Mouse (Mus musculus): Measurements from ENCODE around the gene Apoa2. TPM values are rescaled to one million over a fixed set of nuclear protein-coding genes. Genes with fewer than 3 reads are reported as not detected.

Apoa2 gene
- polyA plus RNA-seq, 1 experiment from 2014 or later, result 55.4 TPM

DNA sequence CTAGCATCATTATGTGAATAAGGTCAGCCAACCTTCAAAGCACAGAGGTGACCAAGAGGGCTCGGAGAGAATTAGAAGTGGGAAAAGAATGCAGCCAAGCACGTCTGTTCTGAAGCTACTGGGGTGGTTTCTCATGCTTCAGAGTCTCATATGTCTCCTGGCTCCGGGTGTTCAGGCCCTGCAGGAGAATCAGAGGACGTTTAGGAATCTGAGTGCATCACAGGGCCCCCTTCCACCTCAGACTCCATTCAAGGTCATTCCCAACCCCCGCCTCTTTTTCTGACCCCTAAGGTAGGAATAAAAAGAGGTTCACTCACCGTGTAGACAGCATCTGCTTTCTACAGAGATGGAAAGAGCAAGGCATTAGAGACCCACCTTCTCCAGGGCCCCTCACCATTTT lies 4.9 kb downstream of the Apoa2 start:
- Histone ChIP-seq H3K27me3 (ENCODE audit: control insufficient read depth, insufficient read depth, low read length) (no peaks in the 10 kb centered on the region), H3K4me2 (no peak overlapping the region), H3K4me3 (ENCODE audit: low read depth, low read length) (no peak overlapping the region), H3K9me3 (replicated peaks; ENCODE audit: control insufficient read depth, low read length) (no peaks in the 10 kb centered on the region), H3K36me3 (ENCODE audit: control insufficient read depth, insufficient read depth, low read length) (peaks cover 3% of the 10 kb centered on the region; the same call in 1 of the 2 replicates), H3K4me1 (ENCODE audit: control insufficient read depth, insufficient read depth, low read length) (peaks cover 8% of the 10 kb centered on the region; the same call in 1 of the 2 replicates), H3K27ac (ENCODE audit: low read depth, low read length) (no peak overlapping the region), H3K9ac (ENCODE audit: low read depth, low read length) (no peak overlapping the region)
- 57% methylated on average over 6 of the region's 6 CpGs for WGBS (ENCODE audit: insufficient replicate concordance)
- no peak for ATAC-seq (replicated peaks; ENCODE audit: insufficient number of reproducible peaks, low FRiP score, low TSS enrichment)

DNA sequence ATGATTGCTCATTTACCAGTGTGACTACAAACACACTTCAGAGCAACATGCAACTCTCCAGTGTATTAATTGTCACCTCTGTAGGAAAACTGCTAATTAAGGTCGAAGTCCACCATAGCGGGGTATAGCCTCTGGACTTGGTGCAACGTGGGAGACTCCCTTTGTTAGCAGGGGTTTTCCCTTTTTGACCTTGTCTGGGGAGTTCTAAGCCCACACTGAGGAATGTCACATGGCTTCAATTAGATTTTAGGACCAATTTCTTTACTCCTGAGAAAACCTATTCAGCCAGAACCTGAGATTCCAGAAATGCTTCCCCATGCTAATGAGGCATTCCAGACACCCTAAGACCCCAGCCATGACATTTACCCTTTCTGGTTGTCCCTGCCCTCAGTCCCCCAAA lies 5.4 kb downstream of the Apoa2 start:
- H3K9ac ChIP-seq (ENCODE audit: low read depth, low read length), result no peak overlapping the region
- peaks cover 8% of the 10 kb centered on the region; the same call in 1 of the 2 replicates for H3K4me1 ChIP-seq (ENCODE audit: control insufficient read depth, insufficient read depth, low read length)
- no peaks in the 10 kb centered on the region for H3K9me3 ChIP-seq (replicated peaks; ENCODE audit: control insufficient read depth, low read length)
- H3K36me3 ChIP-seq (ENCODE audit: control insufficient read depth, insufficient read depth, low read length), result peaks cover 8% of the 10 kb centered on the region; the same call in 1 of the 2 replicates
- no peak overlapping the region for H3K27ac ChIP-seq (ENCODE audit: low read depth, low read length)
- H3K4me2 ChIP-seq, result no peak overlapping the region
- H3K27me3 ChIP-seq (ENCODE audit: control insufficient read depth, insufficient read depth, low read length), result no peaks in the 10 kb centered on the region
- 72% methylated on average over 3 of the region's 3 CpGs for WGBS (ENCODE audit: insufficient replicate concordance)
- ATAC-seq (replicated peaks; ENCODE audit: insufficient number of reproducible peaks, low FRiP score, low TSS enrichment), result no peak
- no peak overlapping the region for H3K4me3 ChIP-seq (ENCODE audit: low read depth, low read length)

GRCm38 (mm10) chr1:171231844-171232243 lies 7.0 kb downstream of the Apoa2 start:
- ATAC-seq (replicated peaks; ENCODE audit: insufficient number of reproducible peaks, low FRiP score, low TSS enrichment), result no peak
- no peak overlapping the region for H3K27ac ChIP-seq (ENCODE audit: low read depth, low read length)
- no peak overlapping the region for H3K9ac ChIP-seq (ENCODE audit: low read depth, low read length)
- H3K36me3 ChIP-seq (ENCODE audit: control insufficient read depth, insufficient read depth, low read length), result peaks cover 14% of the 10 kb centered on the region
- no peaks in the 10 kb centered on the region for H3K9me3 ChIP-seq (replicated peaks; ENCODE audit: control insufficient read depth, low read length)
- peaks cover 8% of the 10 kb centered on the region; the same call in 1 of the 2 replicates for H3K4me1 ChIP-seq (ENCODE audit: control insufficient read depth, insufficient read depth, low read length)
- H3K27me3 ChIP-seq (ENCODE audit: control insufficient read depth, insufficient read depth, low read length), result no peaks in the 10 kb centered on the region
- H3K4me2 ChIP-seq, result no peak overlapping the region
- WGBS (ENCODE audit: insufficient replicate concordance), result 71% methylated on average over 4 of the region's 4 CpGs
- no peak overlapping the region for H3K4me3 ChIP-seq (ENCODE audit: low read depth, low read length)

DNA sequence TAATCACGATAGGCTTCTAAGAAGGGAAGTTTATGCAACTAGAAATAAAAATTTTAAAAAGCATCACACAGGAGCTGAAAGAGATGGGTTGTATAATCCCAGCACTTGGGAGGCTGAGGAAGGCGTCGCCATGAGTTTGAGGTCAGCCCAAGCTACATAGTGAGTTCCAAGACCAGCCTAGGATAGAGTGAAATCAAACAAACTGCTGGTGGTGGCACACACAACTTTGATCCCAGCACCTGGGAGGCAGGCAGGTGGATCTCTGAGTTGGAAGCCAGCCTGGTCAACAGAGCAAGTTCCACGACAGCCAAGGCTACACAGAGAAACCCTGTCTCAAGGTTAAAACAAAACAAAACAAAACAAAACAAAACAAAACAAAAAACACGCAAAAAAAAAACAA lies 7.5 kb downstream of the Apoa2 start:
- no peak overlapping the region for H3K27ac ChIP-seq (ENCODE audit: low read depth, low read length)
- 83% methylated on average over 5 of the region's 5 CpGs for WGBS (ENCODE audit: insufficient replicate concordance)
- ATAC-seq (replicated peaks; ENCODE audit: insufficient number of reproducible peaks, low FRiP score, low TSS enrichment), result no peak
- no peaks in the 10 kb centered on the region for H3K9me3 ChIP-seq (replicated peaks; ENCODE audit: control insufficient read depth, low read length)
- no peak overlapping the region for H3K9ac ChIP-seq (ENCODE audit: low read depth, low read length)
- H3K4me1 ChIP-seq (ENCODE audit: control insufficient read depth, insufficient read depth, low read length), result peaks cover 8% of the 10 kb centered on the region; the same call in 1 of the 2 replicates
- H3K36me3 ChIP-seq (ENCODE audit: control insufficient read depth, insufficient read depth, low read length), result peaks cover 14% of the 10 kb centered on the region
- H3K27me3 ChIP-seq (ENCODE audit: control insufficient read depth, insufficient read depth, low read length), result no peaks in the 10 kb centered on the region
- H3K4me3 ChIP-seq (ENCODE audit: low read depth, low read length), result no peak overlapping the region
- no peak overlapping the region for H3K4me2 ChIP-seq

GRCm38 (mm10) chr1:171232800-171233730 lies 8.2 kb downstream of the Apoa2 start:
- Histone ChIP-seq H3K36me3 (ENCODE audit: control insufficient read depth, insufficient read depth, low read length) (peaks cover 16% of the 10 kb centered on the region), H3K4me1 (ENCODE audit: control insufficient read depth, insufficient read depth, low read length) (peaks cover 8% of the 10 kb centered on the region; the same call in 1 of the 2 replicates), H3K9me3 (replicated peaks; ENCODE audit: control insufficient read depth, low read length) (no peaks in the 10 kb centered on the region), H3K27ac (ENCODE audit: low read depth, low read length) (0 out of 2 replicates have a peak overlapping the region, but pooled peaks have one; percentile 22), H3K9ac (ENCODE audit: low read depth, low read length) (no peak overlapping the region), H3K4me3 (ENCODE audit: low read depth, low read length) (no peak overlapping the region), H3K27me3 (ENCODE audit: control insufficient read depth, insufficient read depth, low read length) (no peaks in the 10 kb centered on the region), H3K4me2 (no peak overlapping the region)
- whole genome bisulfite sequencing (ENCODE audit: insufficient replicate concordance), result 50% methylated on average over 12 of the region's 12 CpGs
- no peak for ATAC-seq (replicated peaks; ENCODE audit: insufficient number of reproducible peaks, low FRiP score, low TSS enrichment)

DNA sequence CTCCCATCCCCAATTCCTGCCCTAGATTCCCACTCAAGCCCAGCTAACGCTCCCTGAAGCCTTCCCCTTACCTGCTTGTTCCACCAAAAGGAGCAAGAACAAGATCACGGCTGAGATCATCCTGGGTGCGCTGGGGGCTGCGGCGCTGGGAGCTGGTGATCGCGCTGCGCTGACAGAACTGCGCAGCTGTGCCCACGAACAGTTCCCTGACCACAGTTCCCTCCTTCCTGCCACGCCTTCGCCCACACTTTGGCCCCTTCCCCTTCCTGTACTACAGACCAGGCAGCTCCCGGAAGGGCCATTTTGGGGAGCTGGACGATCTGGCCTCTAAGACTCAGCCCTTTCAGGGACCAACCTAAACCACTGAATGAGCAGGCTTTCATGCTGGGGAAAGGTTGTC lies 9.3 kb downstream of the Apoa2 start, which contains the start of gene Fcer1g:
Gene Fcer1g, minus strand, starts transcription at position 240 of the 400 bp plus-strand sequence.
- Histone ChIP-seq H3K27ac (ENCODE audit: low read depth, low read length) (0 out of 2 replicates have a peak within 1 kb of the TSS, but pooled peaks have one; percentile 22), H3K36me3 (ENCODE audit: control insufficient read depth, insufficient read depth, low read length) (peaks cover 23% of the 10 kb centered on the region), H3K4me3 (ENCODE audit: low read depth, low read length) (no peak within 1 kb of the TSS), H3K4me1 (ENCODE audit: control insufficient read depth, insufficient read depth, low read length) (peaks cover 8% of the 10 kb centered on the region; the same call in 1 of the 2 replicates), H3K4me2 (no peak within 1 kb of the TSS), H3K27me3 (ENCODE audit: control insufficient read depth, insufficient read depth, low read length) (no peaks in the 10 kb centered on the region), H3K9me3 (replicated peaks; ENCODE audit: control insufficient read depth, low read length) (no peaks in the 10 kb centered on the region), H3K9ac (ENCODE audit: low read depth, low read length) (no peak within 1 kb of the TSS)
- ATAC-seq (replicated peaks; ENCODE audit: insufficient number of reproducible peaks, low FRiP score, low TSS enrichment), result no peak
- WGBS (ENCODE audit: insufficient replicate concordance), result 88% methylated on average over 14 of the region's 14 CpGs

- Histone ChIP-seq H3K9ac (ENCODE audit: low read depth, low read length) (no peak overlapping the region), H3K9me3 (replicated peaks; ENCODE audit: control insufficient read depth, low read length) (no peaks in the 10 kb centered on the region), H3K36me3 (ENCODE audit: control insufficient read depth, insufficient read depth, low read length) (peaks cover 26% of the 10 kb centered on the region), H3K4me1 (ENCODE audit: control insufficient read depth, insufficient read depth, low read length) (peaks cover 8% of the 10 kb centered on the region; the same call in 1 of the 2 replicates), H3K27me3 (ENCODE audit: control insufficient read depth, insufficient read depth, low read length) (no peaks in the 10 kb centered on the region), H3K27ac (ENCODE audit: low read depth, low read length) (no peak overlapping the region), H3K4me3 (ENCODE audit: low read depth, low read length) (no peak overlapping the region), H3K4me2 (no peak overlapping the region)
- no peak for ATAC-seq (replicated peaks; ENCODE audit: insufficient number of reproducible peaks, low FRiP score, low TSS enrichment)
- WGBS (ENCODE audit: insufficient replicate concordance), result 90% methylated on average over 4 of the region's 4 CpGs
Measured at GRCm38 (mm10) chr1:171234538-171234937, 9.7 kb downstream of the Apoa2 start.

DNA sequence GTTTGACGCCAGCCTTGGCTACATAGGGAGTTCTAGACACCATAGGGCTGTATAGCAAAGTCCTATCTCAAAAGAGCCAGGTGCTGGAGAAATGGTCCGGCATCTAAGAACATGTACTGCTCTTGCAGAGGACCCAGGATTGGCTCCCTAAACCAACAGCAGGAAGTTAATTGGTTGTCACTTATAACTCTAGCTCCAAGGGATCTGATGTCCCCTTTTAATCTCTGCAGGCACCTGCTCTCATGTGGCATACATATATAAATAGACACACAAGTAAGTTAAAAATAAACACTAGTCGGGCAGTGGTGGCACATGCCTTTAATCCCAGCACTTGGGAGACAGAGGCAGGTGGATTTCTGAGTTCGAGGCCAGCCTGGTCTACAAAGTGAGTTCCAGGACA lies 10.9 kb downstream of the Apoa2 start:
- Histone ChIP-seq H3K27ac (ENCODE audit: low read depth, low read length) (no peak overlapping the region), H3K4me1 (ENCODE audit: control insufficient read depth, insufficient read depth, low read length) (peaks cover 8% of the 10 kb centered on the region; the same call in 1 of the 2 replicates), H3K4me2 (no peak overlapping the region), H3K9me3 (replicated peaks; ENCODE audit: control insufficient read depth, low read length) (no peaks in the 10 kb centered on the region), H3K4me3 (ENCODE audit: low read depth, low read length) (no peak overlapping the region), H3K9ac (ENCODE audit: low read depth, low read length) (no peak overlapping the region), H3K36me3 (ENCODE audit: control insufficient read depth, insufficient read depth, low read length) (peaks cover 26% of the 10 kb centered on the region), H3K27me3 (ENCODE audit: control insufficient read depth, insufficient read depth, low read length) (no peaks in the 10 kb centered on the region)
- ATAC-seq (replicated peaks; ENCODE audit: insufficient number of reproducible peaks, low FRiP score, low TSS enrichment), result no peak
- 71% methylated on average over 4 of the region's 4 CpGs for WGBS (ENCODE audit: insufficient replicate concordance)

All from heart, embryonic 11.5 days (tissue).